Mouse (Mus musculus): ENCODE data around the gene Map2k7. TPM values are rescaled to one million over a fixed set of nuclear protein-coding genes. Genes with fewer than 3 reads are reported as not detected.

Map2k7 gene
- polyA plus RNA-seq, 1 experiment = 62.1 TPM

GRCm38 (mm10) chr8:4201321-4201720 lies 37.2 kb upstream of the Map2k7 start:
- H3K9me3 ChIP-seq (replicated peaks; ENCODE audit: control insufficient read depth, insufficient read depth, low read length, poor library complexity, severe bottlenecking) = no peaks in the 10 kb centered on the region
- H3K4me3 ChIP-seq (ENCODE audit: low read depth, low read length) = no peak overlapping the region
- TF ChIP-seq POLR2A (IDR thresholded peaks at IDR 0.05; ENCODE audit: insufficient read depth, low read length) = no peak
- no peak for TF ChIP-seq CTCF (IDR thresholded peaks at IDR 0.05; ENCODE audit: low read depth, low read length)
- no peak for TF ChIP-seq EP300 (IDR thresholded peaks at IDR 0.05; ENCODE audit: insufficient read depth, low read depth, low read length)
- no peaks in the 10 kb centered on the region for H3K36me3 ChIP-seq (ENCODE audit: control insufficient read depth, insufficient read depth, low read length, poor library complexity, severe bottlenecking)
- no peaks in the 10 kb centered on the region for H3K27me3 ChIP-seq (ENCODE audit: control insufficient read depth, insufficient read depth, low read length, poor library complexity, severe bottlenecking)
- peaks cover 2% of the 10 kb centered on the region for H3K4me1 ChIP-seq (ENCODE audit: control insufficient read depth, insufficient read depth, low read length)
- no peak overlapping the region for H3K9ac ChIP-seq (ENCODE audit: low read depth, poor library complexity, severe bottlenecking)
- H3K27ac ChIP-seq (ENCODE audit: insufficient read depth, low read length) = no peak overlapping the region

- Histone ChIP-seq H3K27ac (ENCODE audit: insufficient read depth, low read length) (no peak overlapping the region), H3K27me3 (ENCODE audit: control insufficient read depth, insufficient read depth, low read length, poor library complexity, severe bottlenecking) (no peaks in the 10 kb centered on the region; the same call in 1 of the 2 replicates), H3K4me3 (ENCODE audit: low read depth, low read length) (peak overlapping the region; percentile 65), H3K9me3 (replicated peaks; ENCODE audit: control insufficient read depth, insufficient read depth, low read length, poor library complexity, severe bottlenecking) (no peaks in the 10 kb centered on the region), H3K4me1 (ENCODE audit: control insufficient read depth, insufficient read depth, low read length) (peaks cover 2% of the 10 kb centered on the region), H3K36me3 (ENCODE audit: control insufficient read depth, insufficient read depth, low read length, poor library complexity, severe bottlenecking) (no peaks in the 10 kb centered on the region), H3K9ac (ENCODE audit: low read depth, poor library complexity, severe bottlenecking) (peak overlapping the region; percentile 47)
- TF ChIP-seq EP300 (IDR thresholded peaks at IDR 0.05; ENCODE audit: insufficient read depth, low read depth, low read length) (0 out of 2 replicates have a peak, but pooled peaks have one; percentile 49), CTCF (IDR thresholded peaks at IDR 0.05; ENCODE audit: low read depth, low read length) (peak; percentile 54), POLR2A (IDR thresholded peaks at IDR 0.05; ENCODE audit: insufficient read depth, low read length) (no peak)
Measured at GRCm38 (mm10) chr8:4205246-4206123, 33.1 kb upstream of the Map2k7 start.

- H3K36me3 ChIP-seq (ENCODE audit: control insufficient read depth, insufficient read depth, low read length, poor library complexity, severe bottlenecking) = no peaks in the 10 kb centered on the region
- H3K4me1 ChIP-seq (ENCODE audit: control insufficient read depth, insufficient read depth, low read length) = peaks cover 2% of the 10 kb centered on the region
- peak overlapping the region; percentile 65 for H3K4me3 ChIP-seq (ENCODE audit: low read depth, low read length)
- no peak overlapping the region for H3K27ac ChIP-seq (ENCODE audit: insufficient read depth, low read length)
- no peaks in the 10 kb centered on the region; the same call in 1 of the 2 replicates for H3K27me3 ChIP-seq (ENCODE audit: control insufficient read depth, insufficient read depth, low read length, poor library complexity, severe bottlenecking)
- peak overlapping the region; percentile 47 for H3K9ac ChIP-seq (ENCODE audit: low read depth, poor library complexity, severe bottlenecking)
- no peaks in the 10 kb centered on the region for H3K9me3 ChIP-seq (replicated peaks; ENCODE audit: control insufficient read depth, insufficient read depth, low read length, poor library complexity, severe bottlenecking)
- no peak for TF ChIP-seq EP300 (IDR thresholded peaks at IDR 0.05; ENCODE audit: insufficient read depth, low read depth, low read length)
- no peak for TF ChIP-seq POLR2A (IDR thresholded peaks at IDR 0.05; ENCODE audit: insufficient read depth, low read length)
Measured at GRCm38 (mm10) chr8:4206182-4207015, 32.1 kb upstream of the Map2k7 start.

- no peaks in the 10 kb centered on the region for H3K36me3 ChIP-seq (ENCODE audit: control insufficient read depth, insufficient read depth, low read length, poor library complexity, severe bottlenecking)
- no peaks in the 10 kb centered on the region for H3K9me3 ChIP-seq (replicated peaks; ENCODE audit: control insufficient read depth, insufficient read depth, low read length, poor library complexity, severe bottlenecking)
- no peak overlapping the region for H3K27ac ChIP-seq (ENCODE audit: insufficient read depth, low read length)
- peaks cover 2% of the 10 kb centered on the region for H3K4me1 ChIP-seq (ENCODE audit: control insufficient read depth, insufficient read depth, low read length)
- H3K27me3 ChIP-seq (ENCODE audit: control insufficient read depth, insufficient read depth, low read length, poor library complexity, severe bottlenecking) = no peaks in the 10 kb centered on the region; the same call in 1 of the 2 replicates
- H3K4me3 ChIP-seq (ENCODE audit: low read depth, low read length) = 0 out of 2 replicates have a peak overlapping the region, but pooled peaks have one; percentile 3
- TF ChIP-seq POLR2A (IDR thresholded peaks at IDR 0.05; ENCODE audit: insufficient read depth, low read length) = no peak
- no peak for TF ChIP-seq CTCF (IDR thresholded peaks at IDR 0.05; ENCODE audit: low read depth, low read length)
- no peak for TF ChIP-seq EP300 (IDR thresholded peaks at IDR 0.05; ENCODE audit: insufficient read depth, low read depth, low read length)
- peak overlapping the region; percentile 47; the same call in 1 of the 2 replicates for H3K9ac ChIP-seq (ENCODE audit: low read depth, poor library complexity, severe bottlenecking)
Measured at GRCm38 (mm10) chr8:4207016-4207350, 31.6 kb upstream of the Map2k7 start.

- Histone ChIP-seq H3K27me3 (ENCODE audit: control insufficient read depth, insufficient read depth, low read length, poor library complexity, severe bottlenecking) (no peaks in the 10 kb centered on the region; the same call in 1 of the 2 replicates), H3K27ac (ENCODE audit: insufficient read depth, low read length) (no peak overlapping the region), H3K36me3 (ENCODE audit: control insufficient read depth, insufficient read depth, low read length, poor library complexity, severe bottlenecking) (no peaks in the 10 kb centered on the region), H3K9me3 (replicated peaks; ENCODE audit: control insufficient read depth, insufficient read depth, low read length, poor library complexity, severe bottlenecking) (no peaks in the 10 kb centered on the region), H3K9ac (ENCODE audit: low read depth, poor library complexity, severe bottlenecking) (no peak overlapping the region), H3K4me3 (ENCODE audit: low read depth, low read length) (no peak overlapping the region), H3K4me1 (ENCODE audit: control insufficient read depth, insufficient read depth, low read length) (peaks cover 4% of the 10 kb centered on the region)
- TF ChIP-seq CTCF (IDR thresholded peaks at IDR 0.05; ENCODE audit: low read depth, low read length) (no peak), EP300 (IDR thresholded peaks at IDR 0.05; ENCODE audit: insufficient read depth, low read depth, low read length) (no peak), POLR2A (IDR thresholded peaks at IDR 0.05; ENCODE audit: insufficient read depth, low read length) (no peak)
Measured at GRCm38 (mm10) chr8:4211097-4211496, 27.4 kb upstream of the Map2k7 start.

All from ES-Bruce4 (cell line).